Mouse (Mus musculus): ENCODE results near the gene Calhm4.
A peak's percentile ranks its signal among the peaks of the same experiment; 100 is the strongest.
"Not testable (repeated sequence)": the region's sequence is repeated elsewhere in the genome, so short reads cannot be mapped to it uniquely, and the experiment has no call there.

The Calhm4 gene

GRCm38 (mm10) chr10:34044210-34044609 lies at the start of gene Calhm4:
Gene Calhm4 (minus strand): TSS chr10:34044310.
- DNase-seq = no peak

DNA sequence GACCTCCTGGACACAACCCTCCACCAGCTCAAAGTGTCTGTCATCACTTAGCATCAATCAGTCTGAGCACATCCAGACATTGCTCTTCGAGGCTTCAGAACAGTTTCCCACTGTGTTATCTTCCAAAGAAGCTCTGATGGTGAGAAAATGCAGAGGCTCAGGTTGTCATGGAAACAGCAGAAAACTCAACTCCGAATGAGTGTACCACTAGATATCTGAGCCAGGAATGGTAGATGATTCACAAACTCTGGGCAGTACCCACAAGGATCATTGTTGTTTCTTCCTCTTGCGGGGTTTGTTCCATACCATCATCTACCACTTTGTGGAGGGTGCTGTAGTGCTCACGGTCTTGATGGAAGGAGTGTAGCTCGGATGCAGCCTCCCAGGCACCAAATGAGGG lies 47.8 kb upstream of the Calhm4 start:
- DNase-seq = no peak

DNA sequence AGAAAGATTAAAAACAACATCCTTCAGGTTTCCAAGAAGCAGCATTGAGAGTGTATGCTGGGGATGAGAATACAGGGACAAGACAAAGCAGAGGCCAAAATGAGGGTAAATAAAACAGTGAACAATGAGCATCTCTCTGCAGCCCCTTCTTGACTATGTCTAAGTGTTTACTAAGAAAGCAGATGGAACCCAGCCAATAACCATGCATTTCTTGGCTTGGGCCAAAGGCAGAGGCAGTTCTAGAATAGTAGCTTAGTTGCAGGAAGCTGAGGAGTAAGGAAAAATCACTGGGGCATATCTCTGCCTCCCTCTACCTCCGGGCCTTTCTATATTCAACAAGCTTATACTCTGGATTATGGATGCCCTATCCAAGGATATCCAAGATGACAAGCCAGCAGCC lies 46.4 kb upstream of the Calhm4 start:
- DNase-seq = no peak

GRCm38 (mm10) chr10:34089517-34089916 lies 45.4 kb upstream of the Calhm4 start:
- DNase-seq = no peak

- DNase-seq = no peak
Measured at GRCm38 (mm10) chr10:34088515-34088914, 44.4 kb upstream of the Calhm4 start.

GRCm38 (mm10) chr10:34086514-34086913 lies 42.4 kb upstream of the Calhm4 start:
- no peak for DNase-seq

DNA sequence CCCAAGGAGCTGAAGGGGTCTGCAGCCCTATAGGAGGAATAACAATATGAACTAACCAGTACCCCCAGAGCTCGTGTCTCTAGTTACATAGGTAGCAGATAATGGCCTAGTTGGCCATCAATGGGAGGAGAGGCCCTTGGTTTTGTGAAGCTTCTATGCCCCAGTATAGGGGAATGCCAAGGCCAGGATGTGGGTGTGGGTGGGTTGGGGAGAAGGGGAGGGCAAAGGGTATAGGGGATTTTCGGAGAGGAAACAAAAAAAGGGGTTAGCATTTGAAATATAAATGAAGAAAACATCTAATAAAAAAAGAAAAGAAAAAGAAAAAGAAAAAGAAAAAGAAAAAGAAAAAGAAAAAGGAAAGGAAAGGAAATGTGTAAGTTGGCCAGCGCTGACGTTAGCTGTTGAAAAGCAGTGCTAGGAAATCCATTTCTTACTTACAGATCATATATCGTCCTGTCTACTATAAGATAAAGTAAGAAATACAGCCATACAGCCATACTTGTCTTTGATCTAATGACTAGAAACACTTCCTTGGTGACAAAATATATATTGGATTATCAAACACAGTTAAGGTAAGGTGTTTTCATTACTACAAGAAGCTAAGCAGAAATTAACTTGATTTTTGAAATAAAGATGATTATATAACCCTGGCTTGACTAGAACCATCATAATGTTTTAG lies 30.6 kb upstream of the Calhm4 start:
- no peak for DNase-seq

DNA sequence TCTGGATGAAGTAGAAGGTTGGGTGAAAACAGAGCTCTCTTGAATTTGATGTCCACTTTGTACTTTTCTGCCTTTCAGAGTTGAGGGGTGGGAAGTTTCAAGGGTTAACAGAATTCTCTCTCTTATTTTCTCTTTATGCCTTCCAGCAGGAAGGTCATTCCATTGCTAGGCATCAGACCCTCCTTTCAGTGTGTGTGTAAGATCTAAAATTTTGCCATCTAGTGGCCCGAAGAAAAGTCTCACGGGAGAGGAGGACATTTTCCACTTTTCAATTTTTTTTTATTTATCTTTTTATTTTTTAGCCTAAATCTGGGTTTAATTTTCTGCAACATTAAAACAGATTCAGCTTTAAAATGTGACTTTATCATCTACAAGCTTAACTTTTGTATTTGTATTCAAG lies 27.5 kb upstream of the Calhm4 start:
- DNase-seq = no peak

- no peak for DNase-seq
Measured at GRCm38 (mm10) chr10:34070999-34071492, 26.9 kb upstream of the Calhm4 start.

- no peak for DNase-seq
Measured at GRCm38 (mm10) chr10:34069606-34070005, 25.5 kb upstream of the Calhm4 start.

DNA sequence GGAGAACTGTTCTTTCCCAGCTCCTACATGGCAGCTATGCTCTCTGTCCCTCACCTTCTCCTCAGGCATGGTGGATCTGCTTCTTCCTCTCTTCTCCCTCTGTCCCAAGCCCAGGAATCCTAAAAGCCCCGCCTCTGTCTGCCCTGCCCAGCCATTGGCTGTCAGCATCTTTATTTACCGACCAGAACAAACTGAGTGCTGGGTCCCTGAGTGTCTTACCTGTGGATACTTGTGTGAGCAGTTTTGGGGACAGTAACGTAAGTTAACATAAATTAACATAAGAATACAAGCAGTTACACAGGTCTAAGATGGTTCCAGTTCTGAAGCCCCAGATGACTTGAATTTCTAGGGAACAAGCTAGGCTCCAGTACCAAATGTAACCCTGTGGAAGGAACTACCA lies 22.5 kb upstream of the Calhm4 start:
- DNase-seq = no peak

- no peak for DNase-seq
Measured at GRCm38 (mm10) chr10:34053987-34054386, 9.9 kb upstream of the Calhm4 start.

GRCm38 (mm10) chr10:34037401-34037800 lies 6.7 kb downstream of the Calhm4 start, which contains the start of gene Trappc3l:
Gene Trappc3l (plus strand): TSS chr10:34037597.
- DNase-seq = no peak

GRCm38 (mm10) chr10:34036587-34036986 lies 7.5 kb downstream of the Calhm4 start:
- no peak for DNase-seq

DNA sequence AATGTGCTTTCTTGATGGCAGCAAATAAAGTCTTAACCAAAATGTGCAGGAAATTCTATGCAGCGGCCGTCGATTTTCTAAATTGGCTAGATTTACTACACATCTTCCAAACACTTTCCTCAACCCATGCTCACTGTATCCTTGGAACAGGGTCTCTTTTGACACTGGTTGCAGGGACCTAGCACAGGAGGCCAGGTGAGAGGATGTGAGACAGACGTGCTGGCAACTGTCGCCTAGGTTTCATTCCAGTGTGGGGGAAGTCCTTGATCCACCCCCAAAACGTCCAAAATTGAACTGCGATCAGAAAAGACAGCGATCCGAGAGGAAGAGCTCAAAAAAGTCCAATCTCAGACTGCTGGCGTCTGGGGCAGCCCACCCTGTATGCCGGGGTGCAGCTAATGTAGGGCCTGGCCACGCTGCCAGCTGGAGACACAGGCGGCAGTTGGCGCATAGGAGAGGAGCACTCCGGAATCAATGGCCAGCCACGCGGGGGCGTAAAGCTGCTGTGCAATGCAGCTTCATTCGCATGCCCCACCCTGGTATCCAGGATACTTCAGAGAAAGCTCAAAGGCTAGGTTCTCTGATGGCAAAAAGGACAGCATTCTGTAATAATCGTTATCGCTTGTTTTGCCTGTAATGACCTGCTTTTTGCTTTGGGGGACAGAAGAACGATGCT lies 10.3 kb downstream of the Calhm4 start:
- DNase-seq = peak; percentile 46 to 65

- no peak for DNase-seq
Measured at GRCm38 (mm10) chr10:34030322-34030721, 13.8 kb downstream of the Calhm4 start.

DNA sequence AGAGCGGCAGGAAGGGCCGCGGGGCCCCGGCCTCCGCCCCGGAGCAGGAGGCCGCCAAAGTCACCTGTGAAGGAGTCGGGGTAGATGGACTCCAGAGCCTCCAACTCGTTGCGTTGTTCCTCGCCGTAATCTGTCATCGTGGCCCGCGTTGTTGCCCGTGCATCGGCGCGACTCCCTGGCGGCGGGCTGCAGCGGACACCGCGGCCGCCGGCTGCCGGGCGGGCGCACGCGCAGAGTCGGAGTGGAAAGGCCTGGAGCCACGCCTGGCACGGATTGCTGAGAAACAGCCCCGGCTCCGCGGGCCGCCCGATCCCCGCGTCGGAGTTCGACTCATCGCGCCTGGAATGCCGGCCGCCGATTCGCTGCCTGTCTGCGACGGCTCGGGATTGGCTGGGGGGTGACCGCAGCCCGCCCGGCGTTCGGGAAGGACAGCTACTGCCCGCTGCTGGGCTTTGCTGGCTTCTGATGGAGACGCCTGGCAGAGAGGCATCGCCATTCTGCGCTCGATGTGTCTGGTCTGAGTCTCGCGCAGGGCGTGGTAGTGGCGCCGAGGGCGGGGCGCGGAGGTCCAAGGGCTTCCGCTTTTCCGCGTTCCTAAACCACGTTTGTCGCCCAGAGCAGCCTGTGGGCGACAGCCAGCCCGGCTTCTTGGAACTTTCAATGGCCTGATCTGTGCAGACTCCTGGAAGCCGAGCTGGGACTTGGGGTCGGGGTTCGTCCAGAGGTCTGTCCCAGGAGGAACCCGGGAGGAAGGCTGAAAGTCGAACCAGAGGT lies 24.6 kb downstream of the Calhm4 start, which contains the start of gene Rwdd1:
Gene Rwdd1 (minus strand): TSS at position 323 of the 774 bp plus-strand sequence.
- peak; percentile 96 to 97 for DNase-seq

GRCm38 (mm10) chr10:34018746-34019301 lies 25.3 kb downstream of the Calhm4 start:
- DNase-seq = no peak

DNA sequence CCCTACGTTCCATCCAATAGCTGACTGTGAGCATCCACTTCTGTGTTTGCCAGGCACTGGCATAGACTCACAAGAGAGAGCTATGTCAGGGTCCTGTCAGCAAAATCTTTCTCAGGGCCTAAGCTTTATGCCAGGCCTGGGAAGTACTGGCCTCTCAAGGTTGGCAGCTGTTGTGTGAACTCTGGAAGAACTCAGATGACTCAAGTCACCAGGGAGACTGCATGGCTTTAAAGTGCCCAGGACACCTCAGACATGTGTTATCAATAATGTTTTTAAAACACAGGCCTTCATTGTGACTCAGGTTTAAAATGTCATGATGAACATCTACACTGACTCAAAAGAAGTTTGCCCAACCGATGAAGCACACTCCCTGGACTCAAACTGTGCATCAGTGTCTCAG lies 30.9 kb downstream of the Calhm4 start:
- no peak for DNase-seq

DNA sequence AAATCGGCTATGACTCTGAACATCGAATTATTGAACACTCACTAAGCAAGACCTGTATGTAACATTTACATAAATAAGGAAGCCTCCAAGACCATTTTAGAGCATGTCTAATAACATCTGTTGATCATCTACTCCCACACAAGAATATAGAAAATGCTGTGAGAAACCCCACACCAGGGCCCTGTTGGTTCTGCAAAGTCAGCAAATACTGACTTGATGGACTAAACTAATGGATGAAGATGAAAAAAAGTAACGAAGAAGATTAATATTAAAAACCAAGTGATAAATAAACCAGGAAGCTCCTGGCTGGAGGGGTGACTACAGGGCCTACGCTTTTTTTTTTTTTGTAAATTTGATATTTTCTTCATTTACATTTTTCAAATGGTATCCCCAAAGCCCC lies 31.5 kb downstream of the Calhm4 start:
- no peak for DNase-seq

GRCm38 (mm10) chr10:33998397-33998796 lies 45.7 kb downstream of the Calhm4 start:
- no peak for DNase-seq

GRCm38 (mm10) chr10:33996686-33997085 lies 47.4 kb downstream of the Calhm4 start:
- DNase-seq = not testable (repeated sequence)
